Mouse (Mus musculus) embryonic facial prominence, embryonic 13.5 days (tissue): ENCODE measurements around the gene Zkscan2. TPM values are rescaled to one million over a fixed set of nuclear protein-coding genes. Genes with fewer than 3 reads are reported as not detected.

Experiments
- ATAC-seq: fragments of 200-750 bp; cut with Nextera tagmentation; 2 replicates; pipeline ENCODE4 v1.8.0; 2017; ENCODE audit warnings: low read depth; ENCODE audit not compliant: insufficient number of reproducible peaks, insufficient read depth, low FRiP score, low TSS enrichment
- H3K27ac ChIP-seq: fragments of 300-500 bp; sonication (generic); 2 replicates; pipeline ENCODE4 v1.5.1; 2015; ENCODE audit warnings: moderate library complexity, mild to moderate bottlenecking, inconsistent platforms
- H3K27me3 ChIP-seq: fragments of 300-500 bp; sonication (generic); 2 replicates; pipeline ENCODE4 v1.6.1; 2015; ENCODE audit warnings: mild to moderate bottlenecking, inconsistent platforms
- H3K36me3 ChIP-seq: fragments of 300-500 bp; sonication (generic); 2 replicates; pipeline ENCODE4 v1.6.1; 2015; ENCODE audit warnings: mild to moderate bottlenecking, inconsistent platforms
- H3K4me1 ChIP-seq: fragments of 300-500 bp; sonication (generic); 2 replicates; pipeline ENCODE4 v1.6.1; 2015; ENCODE audit warnings: inconsistent platforms
- H3K4me2 ChIP-seq: fragments of 300-500 bp; sonication (generic); 2 replicates; pipeline ENCODE4 v1.6.1; 2015; ENCODE audit warnings: moderate library complexity, mild to moderate bottlenecking, inconsistent platforms
- H3K4me3 ChIP-seq: fragments of 300-500 bp; sonication (generic); 2 replicates; pipeline ENCODE4 v1.5.1; 2015; ENCODE audit warnings: mild to moderate bottlenecking, inconsistent platforms
- H3K9ac ChIP-seq: fragments of 300-500 bp; sonication (generic); 2 replicates; pipeline ENCODE4 v1.6.1; 2015; ENCODE audit warnings: mild to moderate bottlenecking, inconsistent platforms
- H3K9me3 ChIP-seq: fragments of 300-500 bp; sonication (generic); 2 replicates; pipeline ENCODE4 v1.6.1; 2016; ENCODE audit warnings: inconsistent platforms
- WGBS: fragments of 180-500 bp; shearing (Covaris S2); methylation state at CpG from one replicate; pipeline ENCODE4 v1.1.7; 2015; ENCODE audit warnings: mixed read lengths; 5-methylcytosine and 5-hydroxymethylcytosine counted together
- polyA plus RNA-seq: library from polyadenylated mRNA; unstranded; fragments of >200 nt; fragmentation: Nextera tagmentation; extraction: Ambion mirVana; gene quantifications from 2 replicates; pipeline ENCODE4 v1.2.1, GENCODE M21; 2015

Zkscan2 gene
- polyA plus RNA-seq, 1 experiment from 2014 or later = 5.8 TPM

GRCm38 (mm10) chr7:123429624-123430410, 70.4 kb downstream of the Zkscan2 start:
- no peak overlapping the region for H3K27ac ChIP-seq
- 84% methylated on average over 8 of the region's 8 CpGs for WGBS
- no peaks in the 10 kb centered on the region for H3K4me1 ChIP-seq
- no peaks in the 10 kb centered on the region for H3K9me3 ChIP-seq
- ATAC-seq = no peak
- no peak overlapping the region for H3K4me2 ChIP-seq
- no peaks in the 10 kb centered on the region for H3K27me3 ChIP-seq
- H3K36me3 ChIP-seq = peaks cover 55% of the 10 kb centered on the region
- H3K9ac ChIP-seq = no peak overlapping the region
- no peak overlapping the region for H3K4me3 ChIP-seq

Other genes with a start within 250 kb of the Zkscan2 start
- gene Lcmt1, start 130.7 kb downstream of the Zkscan2 start, polyA plus RNA-seq = 45.6 and 50.2 TPM in 2 replicates
- gene Arhgap17, start 130.5 kb downstream of the Zkscan2 start, polyA plus RNA-seq = 19.9 and 21.4 TPM in 2 replicates
- 0.69 TPM in 1 of 2 replicates, not detected in the other for gene Aqp8, start 38.2 kb downstream of the Zkscan2 start, polyA plus RNA-seq